Mouse (Mus musculus): ENCODE results near the gene Brca2. TPM values are rescaled to one million over a fixed set of nuclear protein-coding genes. Genes with fewer than 3 reads are reported as not detected.

The Brca2 gene
- polyA plus RNA-seq, 1 experiment = 2.2 TPM

- H3K36me3 ChIP-seq (ENCODE audit: control insufficient read depth, insufficient read depth, low read length) = no peaks in the 10 kb centered on the region
- H3K27me3 ChIP-seq (replicated peaks; ENCODE audit: control insufficient read depth, insufficient read depth, low read length) = no peaks in the 10 kb centered on the region
- TF ChIP-seq CTCF (conservative IDR thresholded peaks at IDR 0.05; ENCODE audit: insufficient read depth, insufficient read length, low read depth, low read length) = no peak
- WGBS = 44% methylated on average over 11 of the region's 11 CpGs
- no peak overlapping the region for H3K4me3 ChIP-seq (ENCODE audit: insufficient read depth, low read depth, low read length)
- no peak overlapping the region for H3K27ac ChIP-seq (ENCODE audit: insufficient read depth, low read depth, low read length)
- no peaks in the 10 kb centered on the region for H3K4me1 ChIP-seq (ENCODE audit: control insufficient read depth, insufficient read depth, low read length)
- no peak for DNase-seq
These were observed 54.4 kb downstream of the Brca2 start for GRCm38 (mm10) chr5:150576832-150577231.

- Histone ChIP-seq H3K4me1 (ENCODE audit: control insufficient read depth, insufficient read depth, low read length) (no peaks in the 10 kb centered on the region), H3K4me3 (ENCODE audit: insufficient read depth, low read depth, low read length) (no peak overlapping the region), H3K27me3 (replicated peaks; ENCODE audit: control insufficient read depth, insufficient read depth, low read length) (no peaks in the 10 kb centered on the region), H3K27ac (ENCODE audit: insufficient read depth, low read depth, low read length) (no peak overlapping the region), H3K36me3 (ENCODE audit: control insufficient read depth, insufficient read depth, low read length) (no peaks in the 10 kb centered on the region)
- no peak for DNase-seq
- WGBS = 46% methylated on average over 6 of the region's 6 CpGs
- no peak for TF ChIP-seq CTCF (conservative IDR thresholded peaks at IDR 0.05; ENCODE audit: insufficient read depth, insufficient read length, low read depth, low read length)
- TF ChIP-seq POLR2A (IDR thresholded peaks at IDR 0.05; ENCODE audit: low read depth, low read length) = no peak
These were observed 56.3 kb downstream of the Brca2 start for GRCm38 (mm10) chr5:150578613-150579171.

GRCm38 (mm10) chr5:150581180-150581579 lies 58.8 kb downstream of the Brca2 start:
- H3K4me3 ChIP-seq (ENCODE audit: insufficient read depth, low read depth, low read length) = no peak overlapping the region
- no peaks in the 10 kb centered on the region for H3K4me1 ChIP-seq (ENCODE audit: control insufficient read depth, insufficient read depth, low read length)
- TF ChIP-seq CTCF (conservative IDR thresholded peaks at IDR 0.05; ENCODE audit: insufficient read depth, insufficient read length, low read depth, low read length) (no peak), POLR2A (IDR thresholded peaks at IDR 0.05; ENCODE audit: low read depth, low read length) (no peak)
- no peaks in the 10 kb centered on the region for H3K27me3 ChIP-seq (replicated peaks; ENCODE audit: control insufficient read depth, insufficient read depth, low read length)
- WGBS = 83% methylated on average over 6 of the region's 6 CpGs
- H3K36me3 ChIP-seq (ENCODE audit: control insufficient read depth, insufficient read depth, low read length) = no peaks in the 10 kb centered on the region
- no peak for DNase-seq
- no peak overlapping the region for H3K27ac ChIP-seq (ENCODE audit: insufficient read depth, low read depth, low read length)

- TF ChIP-seq CTCF (conservative IDR thresholded peaks at IDR 0.05; ENCODE audit: insufficient read depth, insufficient read length, low read depth, low read length) (no peak), POLR2A (IDR thresholded peaks at IDR 0.05; ENCODE audit: low read depth, low read length) (no peak)
- 76% methylated on average over 5 of the region's 5 CpGs for WGBS
- DNase-seq = no peak
- Histone ChIP-seq H3K36me3 (ENCODE audit: control insufficient read depth, insufficient read depth, low read length) (no peaks in the 10 kb centered on the region), H3K27me3 (replicated peaks; ENCODE audit: control insufficient read depth, insufficient read depth, low read length) (no peaks in the 10 kb centered on the region), H3K27ac (ENCODE audit: insufficient read depth, low read depth, low read length) (no peak overlapping the region), H3K4me3 (ENCODE audit: insufficient read depth, low read depth, low read length) (no peak overlapping the region), H3K4me1 (ENCODE audit: control insufficient read depth, insufficient read depth, low read length) (no peaks in the 10 kb centered on the region)
These were observed 60.8 kb downstream of the Brca2 start for GRCm38 (mm10) chr5:150583181-150583580.

GRCm38 (mm10) chr5:150583622-150584336 lies 61.3 kb downstream of the Brca2 start:
- TF ChIP-seq CTCF (conservative IDR thresholded peaks at IDR 0.05; ENCODE audit: insufficient read depth, insufficient read length, low read depth, low read length) (no peak), POLR2A (IDR thresholded peaks at IDR 0.05; ENCODE audit: low read depth, low read length) (no peak)
- DNase-seq = peak; percentile 31
- H3K4me1 ChIP-seq (ENCODE audit: control insufficient read depth, insufficient read depth, low read length) = no peaks in the 10 kb centered on the region
- no peaks in the 10 kb centered on the region for H3K36me3 ChIP-seq (ENCODE audit: control insufficient read depth, insufficient read depth, low read length)
- H3K27me3 ChIP-seq (replicated peaks; ENCODE audit: control insufficient read depth, insufficient read depth, low read length) = no peaks in the 10 kb centered on the region
- 46% methylated on average over 5 of the region's 5 CpGs for WGBS
- no peak overlapping the region for H3K27ac ChIP-seq (ENCODE audit: insufficient read depth, low read depth, low read length)
- H3K4me3 ChIP-seq (ENCODE audit: insufficient read depth, low read depth, low read length) = no peak overlapping the region

GRCm38 (mm10) chr5:150584337-150584729 lies 61.9 kb downstream of the Brca2 start:
- no peaks in the 10 kb centered on the region for H3K4me1 ChIP-seq (ENCODE audit: control insufficient read depth, insufficient read depth, low read length)
- TF ChIP-seq CTCF (conservative IDR thresholded peaks at IDR 0.05; ENCODE audit: insufficient read depth, insufficient read length, low read depth, low read length) (no peak; the same call in 1 of the 2 replicates), POLR2A (IDR thresholded peaks at IDR 0.05; ENCODE audit: low read depth, low read length) (no peak)
- no peak overlapping the region for H3K27ac ChIP-seq (ENCODE audit: insufficient read depth, low read depth, low read length)
- H3K36me3 ChIP-seq (ENCODE audit: control insufficient read depth, insufficient read depth, low read length) = no peaks in the 10 kb centered on the region
- H3K4me3 ChIP-seq (ENCODE audit: insufficient read depth, low read depth, low read length) = no peak overlapping the region
- WGBS = 47% methylated on average over 6 of the region's 6 CpGs
- H3K27me3 ChIP-seq (replicated peaks; ENCODE audit: control insufficient read depth, insufficient read depth, low read length) = no peaks in the 10 kb centered on the region
- DNase-seq = no peak

- Histone ChIP-seq H3K36me3 (ENCODE audit: control insufficient read depth, insufficient read depth, low read length) (no peaks in the 10 kb centered on the region), H3K4me1 (ENCODE audit: control insufficient read depth, insufficient read depth, low read length) (no peaks in the 10 kb centered on the region), H3K4me3 (ENCODE audit: insufficient read depth, low read depth, low read length) (no peak overlapping the region), H3K27ac (ENCODE audit: insufficient read depth, low read depth, low read length) (no peak overlapping the region), H3K27me3 (replicated peaks; ENCODE audit: control insufficient read depth, insufficient read depth, low read length) (no peaks in the 10 kb centered on the region)
- TF ChIP-seq POLR2A (IDR thresholded peaks at IDR 0.05; ENCODE audit: low read depth, low read length) = no peak
- no peak for TF ChIP-seq CTCF (conservative IDR thresholded peaks at IDR 0.05; ENCODE audit: insufficient read depth, insufficient read length, low read depth, low read length)
- 50% methylated on average over 2 of the region's 2 CpGs for WGBS
- no peak for DNase-seq
These were observed 67.5 kb downstream of the Brca2 start for GRCm38 (mm10) chr5:150589945-150590344.

Measured in kidney, adult 2 months (tissue).